Mouse (Mus musculus): ENCODE measurements around the gene Vamp8.
A peak's percentile ranks its signal among the peaks of the same experiment; 100 is the strongest.

- TF ChIP-seq CTCF (IDR thresholded peaks at IDR 0.05) (peak; percentile 18; the same call in 1 of the 2 replicates), POLR2A (IDR thresholded peaks at IDR 0.05; ENCODE audit: insufficient read depth, low read depth, low read length) (no peak)
Observed at GRCm38 (mm10) chr6:72378510-72379234, 11.8 kb downstream of the Vamp8 start.
